Mouse (Mus musculus): ENCODE measurements at regions not wholly inside any gene's neighbourhood (a gene's known extent, or its start where the extent isn't known, plus 50 kb on each side); places are given as distances from the start of the nearest gene placed in this dataset.

DNA sequence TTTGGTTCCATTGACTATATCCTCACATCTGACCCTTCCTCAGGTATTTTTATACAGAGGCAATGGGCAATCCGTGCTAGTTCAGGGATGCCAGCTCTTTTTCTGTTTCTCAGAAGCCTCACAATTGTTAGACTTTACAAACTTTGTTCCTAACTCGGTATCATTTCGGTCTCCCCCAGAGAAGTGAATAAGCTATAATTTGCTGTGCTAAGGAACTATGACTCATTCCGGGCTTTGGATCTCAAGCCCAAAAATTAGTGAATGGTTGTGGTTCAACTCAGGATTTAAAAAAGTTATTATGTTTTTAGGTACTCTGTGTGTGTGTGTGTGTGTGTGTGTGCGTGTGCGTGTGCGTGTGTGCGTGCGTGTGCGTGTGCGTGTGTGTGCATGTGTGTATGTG, 1263.7 kb upstream of the A1bg start:
- no peak for TF ChIP-seq CTCF (IDR thresholded peaks at IDR 0.05; ENCODE audit: low read depth)
- no peak for TF ChIP-seq EP300 (IDR thresholded peaks at IDR 0.05; ENCODE audit: low read depth)
